Mouse (Mus musculus): ENCODE measurements around the gene Mrpl49. TPM values are rescaled to one million over a fixed set of nuclear protein-coding genes. Genes with fewer than 3 reads are reported as not detected.
A peak's percentile ranks its signal among the peaks of the same experiment; 100 is the strongest.
"Not testable (repeated sequence)": the region's sequence is repeated elsewhere in the genome, so short reads cannot be mapped to it uniquely, and the experiment has no call there.

Mrpl49 gene
- total RNA-seq, 4 experiments from 2014 or later, result 43.5 to 51.3 (median 46.1) TPM

DNA sequence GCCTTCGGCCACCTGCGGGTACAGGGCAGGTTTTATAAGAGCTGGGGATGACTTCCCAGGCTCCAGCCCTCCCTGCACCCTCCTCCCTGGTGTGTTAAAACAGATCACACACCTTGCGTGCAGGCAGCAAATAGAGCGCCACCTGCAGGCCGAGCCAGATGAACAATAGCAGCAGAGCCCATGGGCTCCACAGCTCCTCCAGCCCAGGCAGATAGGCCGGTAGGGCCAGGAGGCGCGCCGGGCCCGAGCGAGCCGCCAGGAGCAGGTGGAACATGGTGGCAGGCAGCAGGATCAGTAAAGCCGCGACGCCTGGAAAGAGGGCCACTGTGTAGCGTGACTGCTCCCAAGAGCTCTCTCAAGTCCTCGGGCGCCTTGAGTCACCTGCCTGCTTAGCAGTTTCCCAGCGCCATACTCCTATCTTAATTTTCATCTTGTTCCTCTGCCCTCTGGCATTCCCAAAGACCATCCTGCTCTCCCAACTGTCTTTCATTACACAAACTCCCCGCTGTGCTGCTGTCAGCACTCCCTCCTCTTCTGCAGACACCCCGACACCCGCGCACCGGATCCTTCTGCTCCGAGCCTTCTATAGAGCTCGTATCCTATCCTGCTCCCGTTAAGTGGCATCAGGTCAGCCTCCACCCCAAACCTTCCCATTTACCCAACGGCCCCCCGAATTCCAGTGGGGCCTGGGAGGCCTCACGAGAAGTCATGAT lies 9.6 kb upstream of the Mrpl49 start:
- DNase-seq (ENCODE audit: low spot score in 2 of 2), result peak; percentile 79 to 85

DNA sequence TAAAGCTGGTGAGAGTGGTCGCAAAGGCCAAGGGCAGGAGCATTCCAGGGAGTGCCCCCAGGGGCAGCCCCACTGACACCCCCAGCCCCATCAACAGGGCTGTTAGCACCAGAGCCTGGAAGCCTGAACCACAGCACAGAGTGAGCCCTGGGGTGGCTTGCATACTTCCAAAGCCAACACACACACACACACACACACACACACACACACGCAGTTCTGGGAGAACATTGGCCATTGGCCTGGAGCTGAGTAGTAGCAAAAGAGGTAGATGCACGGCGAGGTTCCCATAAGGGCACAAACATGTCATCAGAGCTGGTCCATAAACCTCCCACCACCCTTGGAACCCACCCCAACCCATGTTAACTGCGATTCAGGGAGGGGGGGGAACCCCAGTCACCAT lies 9.0 kb upstream of the Mrpl49 start:
- no peak for DNase-seq (ENCODE audit: low spot score in 2 of 2)

DNA sequence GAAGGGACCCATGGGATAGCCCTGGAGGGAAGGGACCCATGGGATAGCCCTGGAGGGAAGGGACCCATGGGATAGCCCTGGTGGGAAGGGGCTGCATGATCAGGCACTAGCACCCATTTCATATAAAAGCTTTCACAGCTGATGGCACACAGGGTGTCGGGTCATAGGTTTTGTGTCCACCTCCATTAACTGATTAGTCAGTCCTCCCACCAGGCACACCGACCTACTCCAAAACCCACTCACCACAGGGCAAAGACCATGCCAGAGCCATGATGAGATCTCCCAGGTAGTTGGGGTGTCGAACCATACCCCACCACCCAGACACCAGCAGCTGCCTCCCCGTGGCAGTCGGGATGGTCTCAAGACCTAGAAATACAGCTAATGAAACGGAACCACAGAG lies 5.5 kb upstream of the Mrpl49 start:
- DNase-seq (ENCODE audit: low spot score in 2 of 2), result no peak

DNA sequence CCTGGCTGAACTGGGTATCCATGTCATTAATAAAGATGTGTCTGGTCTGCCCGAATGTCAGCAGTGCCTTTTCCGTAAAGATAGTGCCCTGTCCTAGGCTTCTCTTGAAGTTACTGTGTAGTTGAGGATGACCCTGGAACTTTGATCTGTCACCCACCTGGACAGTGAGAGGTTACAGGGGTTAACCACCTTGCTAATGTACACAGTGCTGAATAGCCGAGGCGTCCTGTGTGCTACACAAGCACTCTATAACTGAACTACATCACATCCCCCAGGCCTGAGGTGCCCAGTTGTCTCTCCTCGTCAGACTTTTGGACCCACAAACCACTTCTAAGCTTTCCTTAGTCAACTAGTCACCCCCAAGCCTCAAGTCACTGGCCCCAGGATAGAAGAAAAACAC lies 4.8 kb upstream of the Mrpl49 start:
- no peak for DNase-seq (ENCODE audit: low spot score in 2 of 2)

DNA sequence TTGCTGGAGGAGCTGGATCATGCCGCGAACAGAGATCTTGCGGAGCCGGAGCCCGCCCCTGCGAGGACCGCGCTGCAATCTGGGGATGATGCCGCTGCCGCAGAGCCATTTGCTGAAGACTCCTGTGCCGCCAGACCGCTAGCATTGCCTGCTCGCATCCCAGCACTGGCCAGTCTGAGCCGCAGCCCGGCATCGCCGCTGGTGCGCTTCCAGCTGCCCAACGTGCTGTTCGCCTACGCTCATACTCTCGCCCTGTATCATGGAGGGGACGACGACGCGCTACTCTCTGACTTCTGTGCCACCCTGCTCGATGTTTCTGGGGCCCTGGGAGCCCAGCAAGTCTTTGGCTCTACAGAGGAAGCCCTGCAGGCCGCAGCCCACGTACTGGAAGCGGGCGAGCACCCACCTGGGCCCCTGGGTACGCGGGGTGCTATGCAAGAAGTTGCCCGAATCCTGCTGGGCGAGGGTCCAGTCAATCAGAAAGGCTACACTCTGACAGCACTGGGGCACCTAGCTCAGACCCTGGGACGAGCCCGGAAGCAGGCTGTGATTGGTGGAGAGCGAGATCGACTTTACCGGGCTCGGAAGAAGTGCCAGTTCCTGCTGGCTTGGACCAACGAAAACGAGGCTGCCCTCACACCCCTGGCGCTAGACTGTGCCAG lies 4.2 kb upstream of the Mrpl49 start:
- DNase-seq (ENCODE audit: low spot score in 2 of 2), result no peak

DNA sequence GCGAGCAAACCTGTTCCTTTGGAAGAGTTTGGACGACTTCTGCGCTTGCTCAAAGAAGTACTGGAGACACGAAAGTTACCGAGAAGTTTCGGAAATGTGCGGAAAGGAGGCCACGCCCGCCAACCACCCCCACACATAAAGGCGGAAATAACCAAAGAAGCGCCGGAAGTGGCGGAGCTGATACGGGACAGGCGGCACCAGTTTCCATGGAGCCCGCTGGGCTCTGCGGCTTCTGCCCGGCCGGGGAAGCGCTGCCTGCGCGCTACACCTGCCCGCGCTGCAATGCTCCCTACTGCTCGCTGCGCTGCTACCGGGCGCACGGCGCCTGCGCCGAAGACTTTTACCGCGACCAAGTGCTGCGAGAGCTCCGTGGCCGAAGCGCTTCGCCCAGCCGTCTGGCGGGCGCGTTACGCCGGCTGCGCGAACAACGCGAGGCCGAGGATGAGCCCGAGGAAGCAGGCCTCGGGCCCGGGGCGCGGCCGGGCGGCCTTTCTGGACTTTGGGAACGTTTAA lies 3.5 kb upstream of the Mrpl49 start, which contains the start of gene Znhit2:
TSS of gene Znhit2 (plus strand) at position 172 of the 513 bp plus-strand sequence.
- peak; percentile 93 for DNase-seq (ENCODE audit: low spot score in 2 of 2)

DNA sequence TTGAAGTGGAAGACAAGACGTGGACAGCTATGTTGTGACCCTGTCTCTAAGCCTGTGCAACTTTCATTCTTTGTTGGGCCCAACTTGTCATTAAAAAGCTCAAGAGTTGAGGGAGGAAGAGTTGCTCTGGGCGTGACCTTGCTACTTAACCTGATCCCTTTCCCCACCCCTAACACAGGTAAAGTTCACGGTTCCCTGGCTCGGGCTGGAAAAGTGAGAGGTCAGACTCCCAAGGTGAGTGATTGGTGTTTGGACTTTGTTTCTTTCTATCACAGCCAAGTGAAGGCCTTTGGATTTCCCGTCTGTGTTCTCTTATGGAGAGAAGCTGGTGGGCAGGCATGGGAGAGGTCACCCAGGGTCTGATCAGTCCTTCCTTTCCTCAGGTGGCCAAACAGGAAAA lies 1.4 kb upstream of the Mrpl49 start:
- DNase-seq (ENCODE audit: low spot score in 2 of 2), result no peak

DNA sequence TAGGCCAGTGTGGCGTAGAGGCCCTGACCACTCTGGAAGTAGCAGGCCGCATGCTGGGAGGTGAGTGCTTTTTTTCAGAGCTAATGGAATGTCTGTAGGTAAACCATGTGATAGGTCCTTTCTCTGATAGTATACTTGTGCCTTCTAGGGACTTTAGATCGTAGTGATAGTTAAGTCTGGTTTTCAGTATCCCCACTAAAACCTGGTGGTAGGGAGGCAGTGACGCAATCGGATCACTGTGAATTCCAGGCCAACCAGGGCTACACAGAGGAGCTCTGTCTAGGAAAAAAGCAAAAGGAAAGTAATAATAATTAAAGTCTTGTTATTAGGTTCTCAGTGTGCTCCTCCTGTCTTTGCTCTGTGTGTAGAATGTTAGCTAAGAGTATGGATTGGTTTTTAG lies 928 bp upstream of the Mrpl49 start:
- DNase-seq (ENCODE audit: low spot score in 2 of 2), result no peak

DNA sequence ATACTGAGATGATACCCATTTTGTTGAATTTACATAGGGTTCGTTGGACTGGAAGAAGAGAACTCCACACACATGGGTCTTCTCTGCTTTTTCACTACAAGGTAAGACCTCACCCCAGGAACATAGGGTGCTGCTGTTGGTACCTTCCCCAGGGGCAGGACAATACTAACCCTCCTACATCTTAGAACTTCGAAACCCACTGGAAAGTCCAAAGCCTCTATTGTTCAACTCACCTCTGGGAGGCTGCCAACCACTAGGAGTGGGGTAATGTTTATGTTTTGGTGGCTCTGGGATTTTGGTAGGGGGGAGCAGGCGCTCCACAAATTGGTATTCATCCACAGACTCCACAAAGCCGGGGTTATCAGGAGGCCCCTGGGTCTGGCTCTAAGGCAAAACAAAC lies 889 bp downstream of the Mrpl49 start:
- no peak for DNase-seq (ENCODE audit: low spot score in 2 of 2)

DNA sequence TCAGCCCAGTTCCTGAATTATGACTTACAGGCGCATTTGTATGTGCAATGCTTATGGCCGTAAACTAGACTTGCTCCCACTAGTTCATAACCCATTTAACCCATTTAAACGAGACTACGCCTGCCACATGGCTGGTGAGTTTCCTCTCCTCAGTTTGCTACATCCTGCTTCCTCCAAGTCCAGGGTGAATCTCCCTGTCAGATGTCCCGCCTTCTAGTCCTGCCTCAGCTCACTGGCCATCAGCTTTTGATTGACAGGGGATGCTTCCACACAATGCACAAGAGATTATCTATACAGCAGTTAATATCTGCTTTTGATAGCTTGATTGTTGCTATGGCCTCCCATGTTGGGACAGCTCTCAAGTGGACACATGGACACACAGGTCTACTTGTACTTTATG lies 3.3 kb downstream of the Mrpl49 start:
- no peak for DNase-seq (ENCODE audit: low spot score in 2 of 2)

DNA sequence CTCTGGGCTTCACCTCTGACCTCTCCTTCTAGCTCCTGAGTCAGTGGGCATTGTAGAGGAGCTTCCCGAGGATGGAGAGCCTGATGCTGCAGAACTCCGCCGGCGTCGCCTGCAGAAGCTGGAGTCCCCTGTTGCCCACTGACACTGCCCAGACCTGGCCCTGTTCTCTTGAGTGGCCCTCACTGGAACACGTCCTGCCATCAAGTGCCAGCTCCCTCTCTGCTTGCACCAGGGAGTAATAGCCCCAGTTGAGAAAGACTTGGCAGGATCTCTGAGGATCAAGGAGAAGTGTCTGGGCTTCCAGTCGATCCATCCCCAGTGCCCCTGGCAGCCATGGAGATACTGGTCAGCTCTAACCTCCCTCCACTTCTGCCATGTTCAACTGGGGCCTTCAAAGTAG lies 5.1 kb downstream of the Mrpl49 start:
- DNase-seq (ENCODE audit: low spot score in 2 of 2), result no peak

DNA sequence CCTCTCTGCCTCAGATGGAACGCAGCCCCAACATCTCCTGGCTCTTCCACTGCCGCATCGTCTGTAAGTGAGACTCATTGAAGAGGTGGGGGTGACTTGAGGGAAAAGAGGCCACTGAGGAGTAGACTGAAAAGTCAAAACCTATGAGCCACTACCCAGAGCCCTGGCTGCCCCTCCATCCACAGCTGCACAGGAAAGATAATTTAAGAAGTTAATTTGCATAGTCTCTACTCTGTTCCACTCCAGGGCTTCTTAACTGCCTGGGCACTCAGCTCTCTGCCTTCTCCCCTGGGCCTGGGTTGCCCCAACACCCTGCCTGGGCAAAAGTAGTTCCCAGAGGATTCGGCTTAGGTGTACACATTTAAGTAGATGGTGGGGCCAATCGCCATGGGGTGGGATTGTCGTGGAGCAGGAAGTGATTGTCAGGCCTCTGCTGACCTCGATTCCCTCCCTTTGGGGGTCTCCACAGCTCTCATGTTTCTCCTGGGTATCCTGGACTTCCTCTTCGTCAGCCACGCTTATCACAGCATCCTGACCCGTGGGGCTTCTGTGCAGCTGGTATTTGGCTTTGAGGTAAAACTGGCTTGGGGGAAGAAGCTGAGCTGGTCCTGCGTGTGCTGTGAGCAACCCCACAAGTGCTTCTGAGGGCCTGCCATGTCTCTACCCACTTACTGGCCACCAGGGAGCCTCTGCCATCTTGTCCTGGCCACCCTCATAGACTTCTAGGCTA lies 8.7 kb downstream of the Mrpl49 start:
- DNase-seq (ENCODE audit: low spot score in 2 of 2), result peak in 1 of 2 experiments; percentile 10

DNA sequence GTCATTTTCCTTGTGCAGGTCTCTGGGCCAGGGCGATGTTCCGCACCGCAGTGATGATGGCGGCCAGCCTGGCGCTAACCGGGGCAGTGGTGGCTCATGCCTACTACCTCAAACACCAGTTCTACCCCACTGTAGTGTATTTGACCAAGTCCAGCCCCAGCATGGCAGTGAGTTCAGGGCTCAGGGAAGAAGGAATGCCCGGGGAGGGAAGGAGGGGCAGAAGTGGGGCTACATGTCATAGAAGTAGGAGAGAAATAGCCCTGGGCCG lies 9.8 kb downstream of the Mrpl49 start:
- DNase-seq (ENCODE audit: low spot score in 2 of 2), result no peak

DNA sequence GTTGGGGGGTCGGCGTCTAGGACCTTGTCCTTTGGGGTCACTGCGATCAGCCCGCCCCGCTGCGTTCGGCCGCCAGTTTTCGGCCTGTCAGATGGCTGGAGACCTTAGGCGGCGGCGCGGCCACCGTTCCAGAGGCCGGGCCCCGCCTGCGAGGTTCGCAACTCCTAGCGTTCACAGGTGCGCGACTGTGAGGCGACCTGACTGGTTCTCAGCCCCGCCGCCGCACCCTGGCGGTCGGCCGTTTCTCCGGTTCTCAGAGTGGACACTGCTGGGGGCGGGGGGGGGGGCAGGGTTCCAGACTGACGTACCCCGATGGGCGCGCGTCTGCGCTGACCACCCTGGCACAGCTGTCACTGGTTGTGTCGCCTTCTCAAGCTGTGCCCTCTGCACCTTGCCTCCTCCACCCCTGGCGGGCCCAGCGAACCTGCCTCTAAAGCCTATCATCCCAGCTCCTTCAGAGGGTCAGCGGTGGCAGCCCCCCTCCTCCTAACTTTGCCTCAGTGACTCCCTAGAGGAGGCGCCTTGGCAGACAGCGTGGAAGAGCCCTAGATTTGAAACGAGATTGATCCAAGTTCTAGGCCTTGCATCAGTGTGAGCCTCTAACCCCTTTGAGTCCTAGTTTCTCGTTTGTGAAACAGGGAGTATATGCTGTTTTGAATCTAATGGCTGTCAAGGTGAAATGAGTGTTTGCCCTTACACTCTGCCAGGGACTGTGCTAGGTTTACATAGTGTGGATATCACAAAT lies 10.3 kb downstream of the Mrpl49 start:
- DNase-seq (ENCODE audit: low spot score in 2 of 2), result peak in 1 of 2 experiments; percentile 34

DNA sequence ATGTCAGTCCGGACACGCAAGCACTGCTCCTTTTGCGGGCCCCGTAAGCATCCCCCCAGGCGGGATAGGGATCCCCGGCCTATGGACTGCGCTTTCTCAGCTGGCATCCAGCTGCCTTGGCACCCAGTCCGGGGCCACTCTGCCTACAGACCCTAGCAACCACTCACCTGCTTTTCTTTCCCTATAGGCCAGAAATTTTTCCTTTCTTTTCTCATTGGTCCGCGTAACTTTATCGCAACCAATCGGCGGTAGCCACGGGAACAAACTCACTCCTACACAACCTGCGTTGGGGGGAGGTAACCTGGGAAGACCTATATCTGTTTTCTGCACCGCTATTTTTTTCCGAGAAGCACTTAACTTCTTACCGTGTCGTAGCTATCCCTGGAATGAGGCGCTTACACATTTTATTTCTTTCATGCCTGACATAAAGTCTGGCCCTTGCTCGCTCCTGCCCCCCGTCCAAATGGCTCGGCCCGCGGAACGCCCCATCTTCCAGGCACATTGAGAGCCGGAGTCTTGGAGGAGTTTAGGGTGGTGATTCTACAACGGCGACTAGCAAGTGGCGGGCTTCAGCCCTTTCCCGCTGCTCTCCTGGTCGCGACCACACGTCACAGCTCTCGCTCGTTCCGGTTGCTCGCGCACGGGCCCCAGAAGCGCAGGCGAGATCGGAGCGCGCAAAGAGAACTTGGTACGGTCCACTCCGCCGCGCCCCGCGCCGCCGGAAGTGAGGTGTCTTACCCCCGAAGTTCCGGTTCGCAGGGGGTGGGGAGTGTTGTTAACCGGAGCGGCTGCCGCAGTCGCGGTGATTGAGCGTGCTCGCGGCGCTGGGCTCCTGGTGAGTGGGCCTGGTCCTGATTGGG lies 11.1 kb downstream of the Mrpl49 start, which contains the start of gene Syvn1:
TSS of gene Syvn1 (plus strand) at position 283 of the 860 bp plus-strand sequence.
- peak; percentile 89 to 92 for DNase-seq (ENCODE audit: low spot score in 2 of 2)

DNA sequence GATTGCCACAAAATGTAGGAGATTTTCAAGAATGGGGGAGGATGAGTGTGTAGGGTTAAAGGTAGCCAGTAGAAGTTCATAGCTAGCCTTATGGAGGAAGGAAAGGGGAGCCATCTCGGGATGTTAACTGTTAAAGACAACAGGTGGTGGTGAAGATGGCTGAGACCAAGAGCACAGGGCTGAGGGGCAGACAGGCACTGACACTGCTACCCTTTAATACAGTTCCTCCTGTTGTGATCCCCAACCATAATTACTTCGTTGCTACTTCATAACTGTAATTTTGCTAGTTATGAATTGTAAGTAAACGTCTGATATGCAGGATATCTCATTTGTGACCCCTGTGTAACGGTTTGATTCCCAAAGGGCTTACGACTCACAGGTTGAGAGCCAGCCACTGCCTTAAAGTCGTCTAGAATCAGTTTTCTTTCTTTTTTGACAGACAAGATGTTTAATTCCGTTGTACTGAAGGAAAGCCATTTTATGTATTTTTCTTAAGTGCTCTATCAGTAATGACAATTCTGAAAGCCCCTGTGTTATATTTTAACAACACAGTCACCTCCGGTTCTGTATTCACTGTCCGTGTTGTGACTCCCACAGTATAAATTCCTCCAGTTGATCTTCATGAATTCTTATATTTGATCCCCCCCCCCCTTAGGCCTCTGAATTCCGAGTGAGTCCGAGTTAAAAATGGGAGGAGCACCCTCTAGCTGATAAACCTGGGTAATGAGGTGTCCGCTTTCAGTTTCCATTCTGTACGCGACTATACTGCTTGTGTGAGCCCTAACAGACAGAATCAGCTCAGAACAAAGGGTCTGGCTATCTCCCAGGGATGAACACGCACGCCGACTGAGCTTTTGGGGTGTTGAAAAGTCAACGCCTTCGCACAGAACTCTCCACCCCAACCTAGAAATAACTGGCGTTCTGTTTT lies 12.0 kb downstream of the Mrpl49 start:
- DNase-seq (ENCODE audit: low spot score in 2 of 2), result peak in 1 of 2 experiments; percentile 37

DNA sequence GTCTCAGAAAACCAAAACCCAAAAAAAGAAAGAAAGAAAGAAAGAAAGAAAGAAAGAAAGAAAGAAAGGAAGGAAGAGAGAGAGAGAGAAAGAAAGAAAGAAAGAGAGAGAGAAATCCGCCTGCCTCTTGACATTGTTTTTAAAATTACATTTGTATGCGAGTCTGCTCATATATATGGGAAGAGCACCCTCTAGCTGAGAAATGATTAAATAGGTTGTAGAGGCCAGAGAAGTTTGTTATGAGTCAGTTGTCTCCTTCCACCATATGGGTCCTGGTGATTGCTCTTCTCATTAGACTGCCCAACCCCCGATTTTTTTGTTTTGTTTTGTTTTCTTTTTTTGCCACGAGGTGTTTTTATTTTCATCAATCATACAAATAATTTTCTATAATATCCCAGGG lies 13.5 kb downstream of the Mrpl49 start:
- DNase-seq (ENCODE audit: low spot score in 2 of 2), result not testable (repeated sequence)

DNA sequence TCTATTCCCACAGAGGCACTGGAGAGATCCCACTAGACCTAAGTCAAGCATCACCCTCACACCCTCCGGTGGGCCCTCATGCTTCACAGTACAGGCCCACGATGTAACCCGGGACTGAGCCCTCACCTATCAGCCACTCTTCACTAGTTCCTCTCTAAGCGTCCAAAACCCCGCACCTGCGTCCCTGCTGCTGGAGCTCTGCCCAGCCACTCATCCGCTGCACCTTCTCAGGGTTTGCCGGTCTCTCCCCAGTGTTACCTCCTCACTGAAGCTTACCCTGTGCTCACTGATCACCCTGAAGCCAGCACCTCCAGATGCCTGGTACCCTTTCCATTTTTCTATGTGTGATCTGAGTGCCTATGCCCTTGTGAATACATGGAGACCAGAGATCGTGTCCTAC lies 15.3 kb downstream of the Mrpl49 start:
- no peak for DNase-seq (ENCODE audit: low spot score in 2 of 2)

DNA sequence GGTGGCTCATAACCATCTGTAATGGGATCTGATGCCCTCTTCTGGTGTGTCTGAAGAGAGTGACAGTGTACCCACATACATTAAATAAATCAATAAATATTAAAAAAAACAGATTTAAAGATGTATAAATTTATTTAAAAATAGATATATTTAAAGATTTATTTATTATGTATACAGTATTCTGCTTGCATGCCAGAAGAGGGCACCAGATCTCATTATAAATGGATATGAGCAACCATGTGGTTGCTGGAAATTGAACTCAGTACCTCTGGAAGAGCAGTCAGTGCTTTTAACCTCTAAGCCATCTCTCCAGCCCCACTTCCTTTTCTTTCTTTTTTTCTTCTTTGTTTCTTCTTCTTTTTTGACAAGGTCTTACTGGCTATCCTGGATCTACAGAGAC lies 17.6 kb downstream of the Mrpl49 start:
- no peak for DNase-seq (ENCODE audit: low spot score in 2 of 2)

DNA sequence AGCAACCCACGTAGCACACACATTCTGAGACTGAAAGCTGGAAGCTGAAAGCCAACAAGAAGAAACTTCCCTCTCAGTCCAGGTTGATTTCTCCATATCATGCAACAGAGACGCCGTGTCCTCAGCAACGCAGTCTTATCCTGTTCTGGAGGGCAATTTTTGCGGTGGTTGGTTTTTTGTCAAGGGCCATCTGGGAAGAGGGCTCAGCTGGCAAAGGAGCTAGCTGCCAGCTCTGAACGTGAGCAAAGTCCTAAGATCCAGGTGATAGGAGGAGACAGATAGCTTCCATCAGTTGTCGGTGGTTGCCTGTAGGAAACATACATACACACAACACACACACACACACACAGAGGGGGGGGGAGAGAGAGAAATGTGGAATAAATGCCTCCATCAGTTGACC lies 19.3 kb downstream of the Mrpl49 start:
- DNase-seq (ENCODE audit: low spot score in 2 of 2), result no peak

Data from layer of hippocampus, adult 8-10 months (tissue).